Mouse (Mus musculus) MEL (cell line): ENCODE measurements around the gene Abat. TPM values are rescaled to one million over a fixed set of nuclear protein-coding genes. Genes with fewer than 3 reads are reported as not detected.

Experiments used
- DNase-seq: peaks from one replicate; pipeline ENCODE4 v3.0.0; 2011; ENCODE audit warnings: low read depth, low spot score
- H3K27ac ChIP-seq: 2 replicates; pipeline ENCODE4 v1.5.1; 2012; ENCODE audit warnings: low read depth, mild to moderate bottlenecking, control low read depth, low read length, moderate library complexity; ENCODE audit not compliant: control insufficient read depth
- H3K27me3 ChIP-seq, 2 experiments: fragments of 150-350 bp in 1 of 2; sonication (generic) in 1 of 2; 2 replicates each; pipeline ENCODE4 v1.6.1; 2012; ENCODE audit warnings: low read length in 2 of 2, mild to moderate bottlenecking in 2 of 2, improper control_type of control experiment in 1 of 2, moderate library complexity in 1 of 2; ENCODE audit not compliant: insufficient read depth in 2 of 2, control insufficient read depth in 1 of 2
- H3K36me3 ChIP-seq, 2 experiments: 2 replicates each; pipeline ENCODE4 v1.6.1; 2012 to 2014; ENCODE audit warnings: low read length in 2 of 2, improper control_type of control experiment in 1 of 2, inconsistent platforms in 1 of 2, mild to moderate bottlenecking in 1 of 2; ENCODE audit not compliant: insufficient read depth in 2 of 2, control insufficient read depth in 1 of 2
- H3K4me1 ChIP-seq, 2 experiments: fragments of 150-350 bp in 1 of 2; sonication (generic) in 1 of 2; 2 replicates each; pipeline ENCODE4 v1.6.1; 2012; ENCODE audit warnings: low read length in 2 of 2, improper control_type of control experiment in 1 of 2, mild to moderate bottlenecking in 1 of 2; ENCODE audit not compliant: insufficient read depth in 2 of 2, control insufficient read depth in 1 of 2
- H3K4me3 ChIP-seq, 2 experiments: fragments of 150-350 bp in 1 of 2; sonication (generic) in 1 of 2; 2 replicates each; pipeline ENCODE4 v1.5.1; 2012; ENCODE audit warnings: low read depth in 2 of 2, low read length in 2 of 2, mild to moderate bottlenecking in 2 of 2, moderate library complexity in 2 of 2, control low read depth in 1 of 2, improper control_type of control experiment in 1 of 2; ENCODE audit not compliant: control insufficient read depth in 1 of 2, insufficient read depth in 1 of 2
- H3K79me2 ChIP-seq: 2 replicates; pipeline ENCODE4 v1.6.1; 2012; ENCODE audit warnings: mild to moderate bottlenecking, low read length, moderate library complexity; ENCODE audit not compliant: control insufficient read depth, poor library complexity, insufficient read depth
- H3K9ac ChIP-seq: 2 replicates; pipeline ENCODE4 v1.6.1; 2012; ENCODE audit warnings: low read depth, mild to moderate bottlenecking, control low read depth, low read length, moderate library complexity; ENCODE audit not compliant: control insufficient read depth, poor library complexity, severe bottlenecking
- H3K9me3 ChIP-seq: fragments of 150-350 bp; sonication (generic); replicated peaks from 2 replicates; pipeline ENCODE4 v1.6.1; 2012; ENCODE audit warnings: mild to moderate bottlenecking, low read length, improper control_type of control experiment, moderate library complexity; ENCODE audit not compliant: insufficient read depth
- BHLHE40 ChIP-seq: IDR thresholded peaks from 2 replicates; pipeline ENCODE4 v1.6.1; 2012; ENCODE audit warnings: low read depth, mild to moderate bottlenecking, inconsistent platforms, low read length, improper control_type of control experiment, borderline replicate concordance
- CTCF ChIP-seq, 3 experiments: IDR thresholded peaks in 2 of 3; conservative IDR thresholded peaks in 1 of 3; 2 replicates each; pipeline ENCODE4 v1.5.1; 2011 to 2012; ENCODE audit warnings: low read length in 3 of 3, low read depth in 2 of 3, mild to moderate bottlenecking in 2 of 3, improper control_type of control experiment in 1 of 3, inconsistent platforms in 1 of 3, mixed read lengths in 1 of 3, moderate library complexity in 1 of 3; ENCODE audit not compliant: control insufficient read depth in 1 of 3, insufficient read depth in 1 of 3, poor library complexity in 1 of 3, severe bottlenecking in 1 of 3
- E2F4 ChIP-seq: IDR thresholded peaks from 2 replicates; pipeline ENCODE4 v1.6.1; 2011; ENCODE audit warnings: low read depth, low read length, improper control_type of control experiment, borderline replicate concordance
- EP300 ChIP-seq, 2 experiments: IDR thresholded peaks; 2 replicates each; pipeline ENCODE4 v1.6.1; 2011; ENCODE audit warnings: improper control_type of control experiment in 2 of 2, low read length in 2 of 2, low read depth in 1 of 2, mild to moderate bottlenecking in 1 of 2
- ETS1 ChIP-seq: IDR thresholded peaks from 2 replicates; pipeline ENCODE4 v1.6.1; 2012; ENCODE audit warnings: low read depth, mild to moderate bottlenecking, inconsistent platforms, low read length, improper control_type of control experiment, moderate library complexity
- GABPA ChIP-seq: IDR thresholded peaks from 2 replicates; pipeline ENCODE4 v1.6.1; 2012; ENCODE audit warnings: low read depth, mild to moderate bottlenecking, inconsistent platforms, low read length, improper control_type of control experiment, moderate library complexity
- GATA1 ChIP-seq: IDR thresholded peaks from 2 replicates; pipeline ENCODE4 v1.6.1; 2011; ENCODE audit warnings: low read depth, low read length, improper control_type of control experiment
- JUND ChIP-seq: IDR thresholded peaks from 2 replicates; pipeline ENCODE4 v1.6.1; 2011; ENCODE audit warnings: low read depth, mild to moderate bottlenecking, improper control_type of control experiment, low read length
- MAFK ChIP-seq: IDR thresholded peaks from 2 replicates; pipeline ENCODE4 v1.6.1; 2011; ENCODE audit warnings: low read depth, mild to moderate bottlenecking, low read length, improper control_type of control experiment, borderline replicate concordance
- MAX ChIP-seq: IDR thresholded peaks from 2 replicates; pipeline ENCODE4 v1.6.1; 2011; ENCODE audit warnings: low read length, improper control_type of control experiment
- MAZ ChIP-seq: IDR thresholded peaks from 2 replicates; pipeline ENCODE4 v1.6.1; 2012; ENCODE audit warnings: low read depth, mild to moderate bottlenecking, inconsistent platforms, low read length, improper control_type of control experiment
- MEF2A ChIP-seq: IDR thresholded peaks from 2 replicates; pipeline ENCODE4 v1.6.1; 2014; ENCODE audit warnings: low read depth, mild to moderate bottlenecking, inconsistent platforms, low read length, improper control_type of control experiment; ENCODE audit not compliant: poor library complexity, insufficient replicate concordance, severe bottlenecking; ENCODE audit errors: extremely low read depth
- MXI1 ChIP-seq: IDR thresholded peaks from 2 replicates; pipeline ENCODE4 v1.6.1; 2011; ENCODE audit warnings: mild to moderate bottlenecking, low read depth, low read length, improper control_type of control experiment
- MYC ChIP-seq: IDR thresholded peaks from 2 replicates; pipeline ENCODE4 v1.6.1; 2011; ENCODE audit warnings: low read depth, mild to moderate bottlenecking, low read length, improper control_type of control experiment, moderate library complexity
- NELFE ChIP-seq: IDR thresholded peaks from 2 replicates; pipeline ENCODE4 v1.6.1; 2011; ENCODE audit warnings: low read depth, low read length, improper control_type of control experiment
- POLR2A ChIP-seq, 2 experiments: IDR thresholded peaks; 2 replicates each; pipeline ENCODE4 v1.6.1; 2011 to 2012; ENCODE audit warnings: low read length in 2 of 2, mild to moderate bottlenecking in 2 of 2, control low read depth in 1 of 2, improper control_type of control experiment in 1 of 2, low read depth in 1 of 2, moderate library complexity in 1 of 2; ENCODE audit not compliant: control insufficient read depth in 1 of 2, insufficient read depth in 1 of 2, poor library complexity in 1 of 2
- POLR2AphosphoS5 ChIP-seq: IDR thresholded peaks from 2 replicates; pipeline ENCODE4 v1.6.1; 2012; ENCODE audit warnings: low read depth, borderline replicate concordance, mild to moderate bottlenecking, inconsistent platforms, low read length, moderate library complexity, mixed read lengths
- RAD21 ChIP-seq: IDR thresholded peaks from 2 replicates; pipeline ENCODE4 v1.6.1; 2011; ENCODE audit warnings: mild to moderate bottlenecking, low read depth, low read length, improper control_type of control experiment
- UBTF ChIP-seq: IDR thresholded peaks from 2 replicates; pipeline ENCODE4 v1.6.1; 2012; ENCODE audit warnings: low read depth, mild to moderate bottlenecking, inconsistent platforms, low read length, improper control_type of control experiment, moderate library complexity, borderline replicate concordance; ENCODE audit not compliant: insufficient read depth
- USF1 ChIP-seq: IDR thresholded peaks from 2 replicates; pipeline ENCODE4 v1.6.1; 2014; ENCODE audit warnings: low read depth, mild to moderate bottlenecking, inconsistent platforms, low read length, improper control_type of control experiment, moderate library complexity
- ZC3H11A ChIP-seq: IDR thresholded peaks from 2 replicates; pipeline ENCODE4 v1.6.1; 2012; ENCODE audit warnings: low read depth, mild to moderate bottlenecking, inconsistent platforms, low read length, improper control_type of control experiment
- ZKSCAN1 ChIP-seq: IDR thresholded peaks from 2 replicates; pipeline ENCODE4 v1.6.1; 2012; ENCODE audit warnings: low read depth, mild to moderate bottlenecking, inconsistent platforms, low read length, improper control_type of control experiment, moderate library complexity
- ZMIZ1 ChIP-seq: IDR thresholded peaks from 2 replicates; pipeline ENCODE4 v1.6.1; 2012; ENCODE audit warnings: low read depth, mild to moderate bottlenecking, inconsistent platforms, low read length, improper control_type of control experiment, moderate library complexity
- polyA plus RNA-seq, 2 experiments: library from polyadenylated mRNA; stranded (reverse) in 1 of 2; unstranded in 1 of 2; fragments of >175 nt in 1 of 2; fragments of >200 nt in 1 of 2; gene quantifications; 2 replicates each; pipeline versions ENCODE4 v1.2.1 to v1.2.4; 2012; ENCODE audit warnings: low replicate concordance in 2 of 2, low read depth in 1 of 2; ENCODE audit not compliant: insufficient read length in 2 of 2, insufficient read depth in 1 of 2, missing spikeins in 1 of 2
- total RNA-seq: library from RNA; depleted of rRNA; stranded (reverse); fragments of 300-350 nt; gene quantifications from 2 replicates; pipeline ENCODE4 v1.2.3, GENCODE M21; 2012

Gene Abat
- total and polyA plus RNA-seq, 3 experiments, result 0.27 to 0.77 TPM; not detected in 1

DNA sequence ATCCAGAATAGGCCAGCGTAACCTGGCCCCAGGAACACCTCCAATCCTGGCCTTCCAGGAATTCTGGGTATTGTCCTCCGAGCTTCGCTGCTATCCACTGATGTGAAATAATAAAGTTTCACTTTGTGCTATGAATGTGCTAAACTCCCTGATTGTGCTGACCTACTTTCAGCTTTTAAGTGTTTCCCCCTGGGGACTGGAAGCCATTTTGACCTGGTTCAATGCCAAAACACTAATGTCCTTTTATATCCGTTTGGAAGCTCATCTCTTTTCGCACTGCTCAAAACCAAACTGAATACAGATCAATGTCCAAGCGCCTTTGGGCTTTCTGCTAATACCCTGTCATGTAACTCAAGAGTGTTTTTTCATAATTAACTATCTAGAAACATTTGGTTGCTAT is 22.2 kb downstream of the Abat start:
- Histone ChIP-seq H3K9ac (no peak overlapping the region), H3K4me1 (peaks cover 5 to 9% of the 10 kb centered on the region in 2 experiments), H3K9me3 (no peaks in the 10 kb centered on the region), H3K27ac (no peak overlapping the region), H3K79me2 (no peaks in the 10 kb centered on the region), H3K27me3 (no peaks in the 10 kb centered on the region), H3K4me3 (no peak overlapping the region), H3K36me3 (peaks cover 0 to 4% of the 10 kb centered on the region in 2 experiments; a peak in 2 of 4 replicates)
- DNase-seq, result no peak
- TF ChIP-seq POLR2A (IDR thresholded peaks at IDR 0.05; ENCODE audit: control insufficient read depth in 1 of 2, insufficient read depth in 1 of 2, low read depth in 1 of 2, low read length in 2 of 2, poor library complexity in 1 of 2), result no peak
- no peak for TF ChIP-seq ETS1
- TF ChIP-seq ZKSCAN1, result no peak
- TF ChIP-seq POLR2AphosphoS5, result no peak
- no peak for TF ChIP-seq E2F4
- no peak for TF ChIP-seq GABPA
- TF ChIP-seq JUND, result no peak
- no peak for TF ChIP-seq MEF2A
- no peak for TF ChIP-seq MYC
- TF ChIP-seq NELFE, result no peak
- no peak for TF ChIP-seq BHLHE40

- DNase-seq, result no peak
- H3K36me3 ChIP-seq, result no peaks in the 10 kb centered on the region
- TF ChIP-seq GABPA, result no peak
- TF ChIP-seq USF1, result no peak
- TF ChIP-seq MEF2A, result no peak
- no peak for TF ChIP-seq UBTF
- TF ChIP-seq RAD21, result no peak
- no peak for TF ChIP-seq GATA1
- no peak for TF ChIP-seq NELFE
- no peak for TF ChIP-seq MXI1
- no peak for TF ChIP-seq CTCF (IDR thresholded peaks at IDR 0.05 in 2 of 3, conservative IDR thresholded peaks at IDR 0.05 in 1 of 3; ENCODE audit: control insufficient read depth in 1 of 3, insufficient read depth in 1 of 3, low read depth in 2 of 3, low read length in 3 of 3, poor library complexity in 1 of 3, severe bottlenecking in 1 of 3)
- TF ChIP-seq ZMIZ1, result no peak
- TF ChIP-seq MAX, result no peak
- TF ChIP-seq EP300 (IDR thresholded peaks at IDR 0.05; ENCODE audit: low read depth in 1 of 2, low read length in 2 of 2), result no peak
- TF ChIP-seq POLR2A (IDR thresholded peaks at IDR 0.05; ENCODE audit: control insufficient read depth in 1 of 2, insufficient read depth in 1 of 2, low read depth in 1 of 2, low read length in 2 of 2, poor library complexity in 1 of 2), result no peak
- TF ChIP-seq ZC3H11A, result no peak
- no peak for TF ChIP-seq ETS1
- TF ChIP-seq MAFK, result no peak
- TF ChIP-seq MAZ, result no peak
- no peak for TF ChIP-seq POLR2AphosphoS5
- H3K79me2 ChIP-seq, result no peaks in the 10 kb centered on the region
- no peak overlapping the region for H3K9ac ChIP-seq
- no peaks in the 10 kb centered on the region for H3K4me1 ChIP-seq
- no peak overlapping the region for H3K4me3 ChIP-seq
- H3K27ac ChIP-seq, result no peak overlapping the region
- H3K9me3 ChIP-seq, result no peaks in the 10 kb centered on the region
- H3K27me3 ChIP-seq, result no peaks in the 10 kb centered on the region
Observed at GRCm38 (mm10) chr16:8539150-8539865, 26.1 kb downstream of the Abat start.
